Mouse (Mus musculus): ENCODE results near the gene Nemp1. TPM values are rescaled to one million over a fixed set of nuclear protein-coding genes. Genes with fewer than 3 reads are reported as not detected.

Nemp1 gene
- polyA plus RNA-seq, 1 experiment from 2014 or later: 11.2 TPM

DNA sequence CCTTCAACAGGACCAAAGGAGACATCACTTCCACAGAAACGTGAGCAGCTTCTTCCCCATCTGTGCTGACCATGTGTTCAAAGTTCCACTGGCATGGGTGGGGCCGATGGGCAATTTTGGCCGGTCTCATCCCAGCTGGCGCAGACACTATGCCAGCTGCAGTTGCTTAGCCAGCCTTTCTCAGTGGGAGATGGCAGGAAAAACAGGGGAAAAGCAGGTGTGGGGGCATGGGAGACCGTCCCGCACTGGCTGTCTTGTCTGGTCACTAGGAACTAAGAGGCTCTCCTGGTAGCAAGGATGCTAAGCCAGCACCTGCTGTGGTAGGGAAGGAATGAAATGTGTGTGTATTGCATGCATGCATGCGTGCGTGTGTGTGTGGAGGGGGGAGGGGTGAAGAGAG lies 61.7 kb downstream of the Nemp1 start:
- Histone ChIP-seq H3K36me3 (replicated peaks; ENCODE audit: control insufficient read depth, insufficient read depth, low read depth, low read length) (no peaks in the 10 kb centered on the region), H3K9ac (replicated peaks; ENCODE audit: low read length) (no peak overlapping the region), H3K4me1 (ENCODE audit: control insufficient read depth, insufficient read depth, low read length) (no peaks in the 10 kb centered on the region), H3K27ac (replicated peaks; ENCODE audit: low read depth, low read length) (no peak overlapping the region), H3K9me3 (replicated peaks; ENCODE audit: control insufficient read depth, low read length) (no peaks in the 10 kb centered on the region), H3K27me3 (ENCODE audit: control insufficient read depth, insufficient read depth, low read length) (no peaks in the 10 kb centered on the region), H3K4me2 (ENCODE audit: low read depth, low read length) (no peak overlapping the region), H3K4me3 (ENCODE audit: low read depth, low read length) (no peak overlapping the region)
- DNase-seq (ENCODE audit: low spot score): no peak
- WGBS: 73% methylated on average over 8 of the region's 8 CpGs
- no peak for ATAC-seq (replicated peaks; ENCODE audit: insufficient number of reproducible peaks, low FRiP score, low TSS enrichment, low read depth)

- H3K9me3 ChIP-seq (replicated peaks; ENCODE audit: control insufficient read depth, low read length): no peaks in the 10 kb centered on the region
- DNase-seq (ENCODE audit: low spot score) (no peak), ATAC-seq (replicated peaks; ENCODE audit: insufficient number of reproducible peaks, low FRiP score, low TSS enrichment, low read depth) (no peak)
- no peak overlapping the region for H3K4me3 ChIP-seq (ENCODE audit: low read depth, low read length)
- no peak overlapping the region for H3K9ac ChIP-seq (replicated peaks; ENCODE audit: low read length)
- no peaks in the 10 kb centered on the region for H3K4me1 ChIP-seq (ENCODE audit: control insufficient read depth, insufficient read depth, low read length)
- H3K36me3 ChIP-seq (replicated peaks; ENCODE audit: control insufficient read depth, insufficient read depth, low read depth, low read length): no peaks in the 10 kb centered on the region
- WGBS: 60% methylated on average over 11 of the region's 11 CpGs
- no peaks in the 10 kb centered on the region for H3K27me3 ChIP-seq (ENCODE audit: control insufficient read depth, insufficient read depth, low read length)
- H3K27ac ChIP-seq (replicated peaks; ENCODE audit: low read depth, low read length): no peak overlapping the region
- H3K4me2 ChIP-seq (ENCODE audit: low read depth, low read length): no peak overlapping the region
Measured at GRCm38 (mm10) chr10:127730285-127730932, 63.7 kb downstream of the Nemp1 start.

GRCm38 (mm10) chr10:127730933-127731310 lies 64.2 kb downstream of the Nemp1 start:
- Histone ChIP-seq H3K27ac (replicated peaks; ENCODE audit: low read depth, low read length) (no peak overlapping the region), H3K9me3 (replicated peaks; ENCODE audit: control insufficient read depth, low read length) (no peaks in the 10 kb centered on the region), H3K27me3 (ENCODE audit: control insufficient read depth, insufficient read depth, low read length) (no peaks in the 10 kb centered on the region), H3K4me2 (ENCODE audit: low read depth, low read length) (no peak overlapping the region), H3K4me3 (ENCODE audit: low read depth, low read length) (no peak overlapping the region), H3K4me1 (ENCODE audit: control insufficient read depth, insufficient read depth, low read length) (no peaks in the 10 kb centered on the region), H3K9ac (replicated peaks; ENCODE audit: low read length) (no peak overlapping the region), H3K36me3 (replicated peaks; ENCODE audit: control insufficient read depth, insufficient read depth, low read depth, low read length) (no peaks in the 10 kb centered on the region)
- ATAC-seq (replicated peaks; ENCODE audit: insufficient number of reproducible peaks, low FRiP score, low TSS enrichment, low read depth) (no peak), DNase-seq (ENCODE audit: low spot score) (no peak)
- 32% methylated on average over 9 of the region's 9 CpGs for WGBS

DNA sequence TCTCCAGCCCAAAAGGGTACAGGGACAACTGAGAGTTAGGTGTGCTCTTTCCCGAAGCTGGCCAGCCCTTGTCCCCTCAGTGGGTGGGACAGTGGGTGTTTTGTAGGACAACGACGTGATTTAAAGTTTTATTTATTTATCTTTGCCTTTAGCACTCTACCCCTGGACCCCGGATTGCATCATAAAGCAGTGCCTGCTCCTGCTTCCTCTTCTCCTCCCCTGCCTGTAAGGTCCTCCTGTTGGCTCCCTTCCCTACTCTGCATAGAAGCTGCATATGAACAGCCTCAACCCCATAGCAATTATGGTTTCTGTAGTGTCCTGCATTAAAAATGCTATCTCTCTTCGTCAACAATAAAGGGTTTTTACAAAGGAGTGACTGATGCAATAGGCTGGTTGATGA lies 64.7 kb downstream of the Nemp1 start:
- Histone ChIP-seq H3K4me3 (ENCODE audit: low read depth, low read length) (no peak overlapping the region), H3K27me3 (ENCODE audit: control insufficient read depth, insufficient read depth, low read length) (no peaks in the 10 kb centered on the region), H3K9me3 (replicated peaks; ENCODE audit: control insufficient read depth, low read length) (no peaks in the 10 kb centered on the region), H3K27ac (replicated peaks; ENCODE audit: low read depth, low read length) (no peak overlapping the region), H3K36me3 (replicated peaks; ENCODE audit: control insufficient read depth, insufficient read depth, low read depth, low read length) (no peaks in the 10 kb centered on the region), H3K4me1 (ENCODE audit: control insufficient read depth, insufficient read depth, low read length) (no peaks in the 10 kb centered on the region), H3K9ac (replicated peaks; ENCODE audit: low read length) (no peak overlapping the region), H3K4me2 (ENCODE audit: low read depth, low read length) (no peak overlapping the region)
- DNase-seq (ENCODE audit: low spot score) (no peak), ATAC-seq (replicated peaks; ENCODE audit: insufficient number of reproducible peaks, low FRiP score, low TSS enrichment, low read depth) (no peak)
- WGBS: 40% methylated on average over 5 of the region's 5 CpGs

DNA sequence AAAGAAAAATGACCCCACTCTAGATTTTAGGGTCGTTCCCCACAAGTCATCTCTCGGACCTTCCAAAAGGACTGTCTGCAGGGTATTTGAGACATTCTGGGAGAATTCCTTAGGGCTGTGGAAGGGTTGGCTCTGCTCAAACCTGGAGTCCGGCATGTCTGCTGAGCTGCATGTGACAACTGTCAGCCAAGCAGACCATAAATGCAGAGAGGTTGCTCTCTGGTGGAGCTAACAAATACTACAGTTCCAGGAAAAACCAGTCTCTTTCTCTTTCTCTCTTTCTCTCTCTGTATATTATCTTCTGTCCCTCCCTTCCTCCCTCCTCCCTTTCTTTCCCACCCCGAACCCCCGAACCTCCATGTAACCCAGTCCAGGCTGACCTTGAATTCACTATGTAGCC lies 67.7 kb downstream of the Nemp1 start:
- no peak overlapping the region for H3K9ac ChIP-seq (replicated peaks; ENCODE audit: low read length)
- no peaks in the 10 kb centered on the region for H3K36me3 ChIP-seq (replicated peaks; ENCODE audit: control insufficient read depth, insufficient read depth, low read depth, low read length)
- H3K27me3 ChIP-seq (ENCODE audit: control insufficient read depth, insufficient read depth, low read length): no peaks in the 10 kb centered on the region
- 55% methylated on average over 5 of the region's 5 CpGs for WGBS
- ATAC-seq (replicated peaks; ENCODE audit: insufficient number of reproducible peaks, low FRiP score, low TSS enrichment, low read depth) (no peak), DNase-seq (ENCODE audit: low spot score) (no peak)
- no peaks in the 10 kb centered on the region for H3K4me1 ChIP-seq (ENCODE audit: control insufficient read depth, insufficient read depth, low read length)
- H3K4me2 ChIP-seq (ENCODE audit: low read depth, low read length): no peak overlapping the region
- H3K27ac ChIP-seq (replicated peaks; ENCODE audit: low read depth, low read length): no peak overlapping the region
- H3K4me3 ChIP-seq (ENCODE audit: low read depth, low read length): no peak overlapping the region
- no peaks in the 10 kb centered on the region for H3K9me3 ChIP-seq (replicated peaks; ENCODE audit: control insufficient read depth, low read length)

DNA sequence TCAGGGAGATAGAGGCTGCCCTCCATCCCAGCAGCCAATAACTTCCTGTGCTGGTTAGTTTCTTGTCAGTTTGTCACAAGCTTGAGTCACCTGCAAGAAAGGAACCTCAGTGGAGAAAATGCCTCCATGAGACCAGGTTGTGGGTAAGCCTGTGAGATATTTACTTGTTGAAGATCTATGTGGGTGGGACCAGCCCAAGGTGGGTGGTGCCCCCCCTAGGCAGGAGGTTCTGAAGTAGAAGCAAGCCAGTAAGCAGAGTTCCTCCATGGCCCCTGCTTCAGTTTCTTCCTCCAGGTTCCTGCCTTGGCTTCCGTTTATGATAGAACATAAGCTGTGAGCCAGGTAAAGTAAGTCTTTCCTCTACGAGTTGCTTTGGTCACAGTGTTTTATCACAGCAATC lies 69.6 kb downstream of the Nemp1 start:
- Histone ChIP-seq H3K36me3 (replicated peaks; ENCODE audit: control insufficient read depth, insufficient read depth, low read depth, low read length) (no peaks in the 10 kb centered on the region), H3K27ac (replicated peaks; ENCODE audit: low read depth, low read length) (no peak overlapping the region), H3K4me2 (ENCODE audit: low read depth, low read length) (no peak overlapping the region), H3K9ac (replicated peaks; ENCODE audit: low read length) (no peak overlapping the region), H3K4me3 (ENCODE audit: low read depth, low read length) (no peak overlapping the region), H3K4me1 (ENCODE audit: control insufficient read depth, insufficient read depth, low read length) (no peaks in the 10 kb centered on the region), H3K27me3 (ENCODE audit: control insufficient read depth, insufficient read depth, low read length) (no peaks in the 10 kb centered on the region), H3K9me3 (replicated peaks; ENCODE audit: control insufficient read depth, low read length) (no peaks in the 10 kb centered on the region)
- ATAC-seq (replicated peaks; ENCODE audit: insufficient number of reproducible peaks, low FRiP score, low TSS enrichment, low read depth) (no peak), DNase-seq (ENCODE audit: low spot score) (no peak)
- WGBS: 77% methylated on average over 2 of the region's 2 CpGs

GRCm38 (mm10) chr10:127736916-127737315 lies 70.2 kb downstream of the Nemp1 start:
- ATAC-seq (replicated peaks; ENCODE audit: insufficient number of reproducible peaks, low FRiP score, low TSS enrichment, low read depth) (no peak), DNase-seq (ENCODE audit: low spot score) (no peak)
- Histone ChIP-seq H3K27ac (replicated peaks; ENCODE audit: low read depth, low read length) (no peak overlapping the region), H3K9me3 (replicated peaks; ENCODE audit: control insufficient read depth, low read length) (no peaks in the 10 kb centered on the region), H3K4me1 (ENCODE audit: control insufficient read depth, insufficient read depth, low read length) (no peaks in the 10 kb centered on the region), H3K36me3 (replicated peaks; ENCODE audit: control insufficient read depth, insufficient read depth, low read depth, low read length) (peaks cover 6% of the 10 kb centered on the region; the same call in 1 of the 2 replicates), H3K4me2 (ENCODE audit: low read depth, low read length) (no peak overlapping the region), H3K4me3 (ENCODE audit: low read depth, low read length) (no peak overlapping the region), H3K9ac (replicated peaks; ENCODE audit: low read length) (no peak overlapping the region), H3K27me3 (ENCODE audit: control insufficient read depth, insufficient read depth, low read length) (no peaks in the 10 kb centered on the region)
- WGBS: 72% methylated on average over 4 of the region's 4 CpGs

DNA sequence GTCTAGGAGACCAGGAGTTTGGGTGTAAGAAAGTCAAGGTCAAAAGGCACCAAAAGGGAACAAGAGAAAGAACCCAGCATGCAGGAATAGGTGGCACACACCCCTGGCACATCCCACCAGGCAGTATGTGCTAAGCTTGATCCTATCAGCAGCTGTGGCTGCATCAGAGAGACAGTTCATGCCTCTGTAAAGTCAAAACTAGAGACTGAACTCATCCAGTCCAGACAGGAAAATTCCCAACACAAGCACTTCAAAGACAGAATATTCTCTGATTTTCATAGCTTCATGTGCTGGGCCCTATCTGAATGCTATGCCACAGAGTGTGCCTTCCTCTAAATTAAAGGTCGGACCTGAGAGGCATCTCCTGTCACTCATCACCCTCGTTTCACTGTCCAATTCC lies 70.9 kb downstream of the Nemp1 start:
- no peak for ATAC-seq (replicated peaks; ENCODE audit: insufficient number of reproducible peaks, low FRiP score, low TSS enrichment, low read depth)
- Histone ChIP-seq H3K27me3 (ENCODE audit: control insufficient read depth, insufficient read depth, low read length) (no peaks in the 10 kb centered on the region), H3K4me3 (ENCODE audit: low read depth, low read length) (no peak overlapping the region), H3K4me1 (ENCODE audit: control insufficient read depth, insufficient read depth, low read length) (no peaks in the 10 kb centered on the region), H3K9ac (replicated peaks; ENCODE audit: low read length) (no peak overlapping the region), H3K9me3 (replicated peaks; ENCODE audit: control insufficient read depth, low read length) (no peaks in the 10 kb centered on the region), H3K4me2 (ENCODE audit: low read depth, low read length) (no peak overlapping the region), H3K36me3 (replicated peaks; ENCODE audit: control insufficient read depth, insufficient read depth, low read depth, low read length) (peaks cover 12% of the 10 kb centered on the region), H3K27ac (replicated peaks; ENCODE audit: low read depth, low read length) (no peak overlapping the region)
- 28% methylated on average over 2 of the region's 2 CpGs for WGBS
- DNase-seq (ENCODE audit: low spot score): no peak
